Mouse (Mus musculus) small intestine, adult 2 months (tissue): ENCODE results near the gene Foxn3.

Experiments used
- CTCF ChIP-seq: fragments of 200-500 bp; IDR thresholded peaks from 2 replicates; pipeline ENCODE4 v1.5.1; 2012; ENCODE audit warnings: low read depth, mild to moderate bottlenecking, control low read depth, inconsistent platforms, low read length, moderate library complexity, mixed read lengths; ENCODE audit not compliant: insufficient replicate concordance, insufficient read length; ENCODE audit errors: extremely low read depth
- POLR2A ChIP-seq: fragments of 200-500 bp; IDR thresholded peaks from 2 replicates; pipeline ENCODE4 v1.6.1; 2012; ENCODE audit warnings: low read depth, mild to moderate bottlenecking, control low read depth, inconsistent platforms, low read length, moderate library complexity

GRCm38 (mm10) chr12:99280826-99281225 lies 282.6 kb downstream of the Foxn3 start:
- TF ChIP-seq POLR2A (no peak), CTCF (no peak)
